Mouse (Mus musculus) urinary bladder, postnatal 25 days (tissue): ENCODE data around the gene Fbxo33.

Experiments used
- DNase-seq: peaks from one replicate; pipeline ENCODE4 v3.0.0; 2022; ENCODE audit warnings: low spot score

The Fbxo33 gene

DNA sequence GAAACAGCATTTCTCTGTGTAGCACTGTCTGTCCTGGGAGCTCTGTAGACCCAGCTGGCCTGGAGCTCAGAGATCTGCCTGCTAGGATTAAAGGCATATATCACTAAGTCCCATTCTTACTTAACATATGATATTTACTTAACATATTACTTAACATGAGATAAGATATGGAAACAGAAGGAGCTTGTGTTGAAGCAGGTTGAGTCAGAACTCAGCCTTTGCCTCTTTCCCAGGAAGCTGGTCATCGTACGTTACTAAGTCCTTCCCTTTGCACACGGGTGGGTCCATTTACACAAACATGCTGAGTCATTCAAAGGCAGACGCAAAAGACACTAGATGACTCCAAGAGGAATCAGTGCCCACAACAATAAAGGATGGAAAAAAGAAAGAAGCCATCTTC, 20.8 kb downstream of the Fbxo33 start:
- no peak for DNase-seq

DNA sequence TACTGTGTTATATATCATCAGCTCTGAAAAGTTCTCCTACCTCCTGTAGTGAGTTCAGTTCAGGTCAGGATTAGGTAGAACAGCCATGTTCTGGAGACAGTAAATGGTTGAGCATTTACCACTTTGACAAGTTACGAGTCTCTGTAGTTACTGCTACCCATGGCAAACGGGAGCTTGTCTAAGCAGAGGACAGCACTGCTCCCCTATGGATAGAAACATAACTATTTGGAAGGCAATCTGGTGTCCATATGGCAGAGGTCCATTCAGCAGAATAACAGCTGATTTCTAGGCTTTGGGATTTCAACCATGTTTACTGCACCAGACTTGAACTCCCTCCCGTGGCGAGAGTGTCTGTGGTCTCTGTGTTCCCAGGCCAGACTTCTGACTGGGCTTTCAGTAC, 23.6 kb downstream of the Fbxo33 start:
- DNase-seq, result no peak

DNA sequence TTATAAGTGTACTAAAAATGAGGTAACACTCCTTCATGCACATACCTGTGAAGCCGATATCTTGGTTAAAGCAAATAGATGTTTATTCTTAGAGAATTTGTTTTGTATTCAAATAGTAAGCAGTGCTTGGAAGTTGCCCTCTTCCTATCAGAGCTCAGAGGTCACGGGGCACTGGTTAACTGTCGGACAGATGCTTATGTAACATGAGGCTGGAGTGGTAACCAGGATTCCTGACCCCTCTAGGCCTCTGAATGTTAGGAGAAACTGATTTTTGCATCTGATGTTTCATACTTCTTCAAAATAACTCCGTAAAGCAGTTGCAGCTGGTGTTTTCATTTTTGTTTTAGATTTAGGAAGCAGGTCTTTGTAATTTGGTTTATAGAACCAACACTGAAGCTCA, 24.5 kb downstream of the Fbxo33 start:
- DNase-seq, result no peak

DNA sequence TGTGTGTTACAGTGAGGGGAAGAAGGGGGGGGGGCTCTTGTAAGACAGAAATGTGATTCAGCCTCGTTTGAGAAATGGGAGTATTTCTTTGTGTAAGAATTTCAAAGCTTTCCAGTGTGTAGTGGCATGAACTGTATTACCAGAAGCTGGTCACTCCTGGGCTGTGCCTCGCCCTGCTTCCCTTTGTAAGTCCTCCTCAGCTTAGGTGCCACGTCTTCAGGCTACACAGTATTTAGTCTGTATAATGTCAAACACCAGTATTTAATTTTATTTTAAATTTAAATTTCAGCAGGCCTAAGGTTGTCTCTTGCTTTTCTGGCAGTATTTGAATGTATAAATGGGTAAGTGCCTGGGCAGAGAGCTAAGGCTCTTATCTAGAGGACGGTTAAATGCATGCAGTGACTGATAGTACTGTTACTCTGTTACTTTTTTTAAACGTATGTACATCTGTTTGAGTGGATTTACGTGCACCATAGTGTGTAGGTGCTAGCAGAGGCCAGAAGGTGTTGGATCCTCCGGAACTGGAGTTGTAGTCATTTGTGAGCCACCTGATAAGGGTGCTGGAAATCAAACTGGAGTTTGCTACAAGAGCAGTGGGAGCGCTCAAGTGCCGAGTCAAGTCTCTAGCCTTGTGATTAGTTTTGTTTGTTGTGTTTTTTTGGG, 25.1 kb downstream of the Fbxo33 start:
- DNase-seq, result no peak

DNA sequence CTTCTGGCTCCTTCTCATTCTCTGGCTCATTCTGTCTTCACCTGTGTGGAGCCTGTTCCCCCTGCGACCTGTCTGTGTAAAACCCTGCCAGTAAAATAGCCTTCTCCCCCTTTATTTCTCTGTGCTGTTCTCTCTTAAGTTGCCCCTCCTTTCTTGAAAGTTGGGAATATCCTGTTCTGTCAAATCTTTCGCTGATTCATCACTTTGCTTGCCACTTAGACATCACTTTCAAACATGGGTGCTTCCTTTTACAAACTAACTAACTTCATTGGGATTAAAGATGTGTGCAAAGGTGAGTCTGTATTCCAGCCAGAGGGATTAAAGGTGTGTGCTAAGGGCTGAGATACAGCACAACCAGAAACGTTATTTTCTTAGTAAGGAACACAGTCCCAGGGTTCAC, 25.9 kb downstream of the Fbxo33 start:
- no peak for DNase-seq

DNA sequence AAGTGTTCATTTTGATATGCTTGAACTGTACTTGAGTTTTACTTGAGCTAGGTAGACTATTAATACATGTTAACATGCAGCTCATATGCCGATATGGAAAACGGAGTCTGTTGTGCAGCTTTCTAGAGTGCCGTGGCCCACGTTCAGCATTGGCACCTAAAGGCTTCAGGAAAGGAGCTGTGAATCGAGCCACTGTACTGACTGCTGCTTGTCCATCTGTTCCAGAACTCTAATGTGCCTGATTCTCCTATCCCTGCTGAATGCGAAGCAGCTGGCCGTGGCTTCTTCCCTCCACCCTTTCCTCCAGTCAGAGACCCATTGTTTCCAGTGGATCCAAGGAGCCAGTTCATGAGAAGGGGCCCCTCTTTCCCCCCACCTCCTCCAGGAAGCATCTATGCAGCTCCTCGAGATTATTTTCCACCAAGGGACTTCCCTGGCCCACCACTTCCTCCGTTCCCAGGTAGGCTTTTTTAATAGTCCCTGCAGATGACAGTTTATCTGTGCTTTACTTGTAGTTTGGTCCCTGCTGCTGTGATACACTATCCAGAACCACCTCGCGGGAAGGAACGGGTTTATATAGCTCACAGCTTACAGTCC, 31.3 kb downstream of the Fbxo33 start:
- no peak for DNase-seq

DNA sequence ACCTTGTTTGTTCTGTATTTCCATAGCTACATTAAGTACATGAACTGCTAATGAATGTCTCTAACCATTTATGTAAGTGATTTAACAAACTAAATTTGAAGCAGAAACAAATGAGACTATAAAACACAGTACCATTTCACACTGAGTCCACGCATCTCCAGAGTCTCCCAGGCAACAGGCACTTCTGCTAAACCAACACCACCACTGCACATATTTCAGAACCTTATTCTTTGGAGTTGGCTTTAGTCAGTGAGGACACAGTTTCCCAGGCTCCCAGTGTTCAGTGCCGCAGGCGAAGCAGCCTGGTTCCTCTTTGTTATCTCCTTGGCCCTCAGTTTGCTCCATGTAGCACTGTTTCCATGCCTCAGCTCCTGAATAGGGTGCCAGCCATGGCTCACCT, 41.7 kb downstream of the Fbxo33 start:
- DNase-seq, result no peak

DNA sequence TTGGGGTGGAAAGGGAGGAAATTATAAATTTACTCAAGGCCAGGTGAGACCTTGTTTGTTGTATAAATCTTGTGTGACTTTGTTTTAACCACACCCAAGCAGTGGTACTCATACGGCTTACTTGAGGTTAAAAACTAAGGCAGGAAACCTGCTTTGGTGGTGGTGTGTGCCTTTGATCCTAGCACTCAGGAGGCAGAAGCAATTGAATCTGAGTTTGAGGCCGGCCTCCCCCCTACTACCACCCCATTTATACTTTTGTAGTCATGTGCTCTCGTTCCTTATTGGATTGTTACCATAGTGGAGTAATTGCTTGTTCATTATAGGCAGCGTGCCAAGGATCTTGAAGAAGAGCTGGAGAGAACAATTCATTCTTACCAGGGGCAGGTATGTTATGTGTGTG, 49.6 kb downstream of the Fbxo33 start:
- DNase-seq, result no peak

DNA sequence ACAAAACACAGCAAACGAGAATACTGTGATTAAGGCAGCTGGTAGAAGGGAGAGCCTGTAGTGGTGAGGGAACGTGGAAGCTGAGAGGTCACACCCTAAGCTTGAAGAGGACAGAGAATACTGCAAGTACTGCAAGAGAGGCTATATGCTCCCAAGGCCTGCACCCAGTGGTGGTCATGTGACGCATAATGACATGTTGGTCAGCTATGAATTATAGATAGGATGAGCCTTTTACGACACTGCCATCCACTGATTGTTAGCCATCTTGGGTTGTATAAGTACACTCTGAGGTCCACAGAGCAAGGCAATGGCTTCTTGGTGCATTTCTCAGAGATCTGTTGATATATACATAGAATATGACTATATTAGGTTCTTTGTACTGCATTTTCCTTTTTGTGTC, 53.0 kb downstream of the Fbxo33 start:
- DNase-seq, result no peak

DNA sequence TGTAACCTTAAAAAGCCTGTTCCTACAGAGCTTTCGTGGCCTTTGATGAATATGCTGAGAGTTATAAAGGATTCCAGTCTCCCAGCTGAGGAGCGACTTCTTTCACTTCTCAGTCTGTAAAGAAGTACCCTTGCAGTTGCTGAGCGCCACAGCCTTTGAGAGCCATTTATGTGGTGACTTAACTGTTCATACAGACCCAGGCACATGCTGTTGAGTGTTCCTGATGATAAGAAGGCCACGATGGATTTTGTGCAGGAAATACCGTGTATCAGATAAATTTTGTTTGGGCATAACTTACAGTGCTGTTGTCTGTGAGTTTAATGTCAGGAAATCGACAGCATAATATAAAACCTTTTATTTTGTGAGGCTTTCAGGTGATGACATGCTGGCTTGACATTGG, 55.0 kb downstream of the Fbxo33 start:
- no peak for DNase-seq

DNA sequence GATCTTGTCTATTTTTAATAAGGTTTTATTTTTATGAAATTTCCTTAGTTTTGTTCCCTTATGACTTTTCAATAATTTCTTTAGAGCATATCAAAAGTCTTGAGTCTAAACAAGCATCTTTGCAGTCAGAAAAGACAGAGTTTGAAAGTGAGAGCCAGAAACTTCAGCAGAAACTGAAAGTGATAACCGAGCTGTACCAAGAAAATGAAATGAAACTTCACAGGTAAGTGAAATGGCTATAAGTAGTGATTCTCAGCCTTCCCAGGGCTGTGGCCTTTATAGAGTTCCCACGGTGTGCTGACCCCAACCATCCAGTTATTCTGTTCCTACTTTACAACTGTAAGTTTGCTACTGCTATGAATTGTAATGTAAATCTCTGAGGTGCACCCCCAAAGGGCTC, 56.7 kb downstream of the Fbxo33 start:
- DNase-seq, result no peak

DNA sequence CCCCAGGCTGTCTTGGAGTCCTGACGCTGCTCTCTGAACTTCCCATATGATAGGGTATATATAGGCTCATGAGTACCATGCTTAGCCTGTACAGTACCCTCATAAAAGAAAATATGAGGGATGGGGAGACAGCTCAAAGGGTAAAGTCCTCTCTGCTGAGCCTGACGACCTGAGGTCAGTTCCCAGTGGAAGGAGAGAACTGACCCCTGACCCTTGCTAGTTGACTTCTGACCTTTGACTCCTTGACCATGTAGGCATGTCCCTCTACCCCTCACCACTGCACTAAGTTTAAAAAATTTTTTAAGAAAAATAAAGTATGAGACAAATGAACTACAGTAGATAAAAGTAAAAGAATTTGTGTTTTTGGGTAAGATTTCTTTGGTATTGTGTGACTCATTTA, 58.4 kb downstream of the Fbxo33 start:
- no peak for DNase-seq
